Mouse (Mus musculus): Measurements from ENCODE around the gene Mamdc4.
"Not testable (repeated sequence)": the region's sequence is repeated elsewhere in the genome, so short reads cannot be mapped to it uniquely, and the experiment has no call there.

The Mamdc4 gene

GRCm38 (mm10) chr2:25558774-25559173, 15.9 kb downstream of the Mamdc4 start:
- no peak for DNase-seq

- DNase-seq: no peak
Observed at GRCm38 (mm10) chr2:25557964-25558360, 16.7 kb downstream of the Mamdc4 start.

GRCm38 (mm10) chr2:25557221-25557963, 17.3 kb downstream of the Mamdc4 start, which contains the start of gene Edf1:
TSS of gene Edf1 (plus strand) at chr2:25557847.
- peak; percentile 96 for DNase-seq

DNA sequence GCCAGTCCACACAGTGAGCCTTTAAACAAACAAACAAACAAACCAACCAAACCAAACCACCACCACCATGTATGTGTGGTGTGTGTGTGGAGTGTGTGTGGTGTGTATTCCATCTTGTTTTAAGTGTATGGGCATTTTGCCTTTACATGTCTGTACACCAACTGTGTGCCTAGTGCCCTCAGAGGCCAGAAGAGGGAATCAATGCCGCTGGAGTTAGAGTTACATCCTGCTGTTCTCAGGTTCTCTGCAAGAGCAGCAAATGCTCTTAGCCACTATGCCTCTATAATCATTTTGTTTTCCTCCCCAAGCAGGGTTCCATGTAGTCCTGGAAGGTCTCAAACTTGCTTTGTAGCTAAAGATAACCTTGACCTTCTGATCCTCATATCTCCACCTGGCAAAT, 18.3 kb downstream of the Mamdc4 start:
- no peak for DNase-seq

DNA sequence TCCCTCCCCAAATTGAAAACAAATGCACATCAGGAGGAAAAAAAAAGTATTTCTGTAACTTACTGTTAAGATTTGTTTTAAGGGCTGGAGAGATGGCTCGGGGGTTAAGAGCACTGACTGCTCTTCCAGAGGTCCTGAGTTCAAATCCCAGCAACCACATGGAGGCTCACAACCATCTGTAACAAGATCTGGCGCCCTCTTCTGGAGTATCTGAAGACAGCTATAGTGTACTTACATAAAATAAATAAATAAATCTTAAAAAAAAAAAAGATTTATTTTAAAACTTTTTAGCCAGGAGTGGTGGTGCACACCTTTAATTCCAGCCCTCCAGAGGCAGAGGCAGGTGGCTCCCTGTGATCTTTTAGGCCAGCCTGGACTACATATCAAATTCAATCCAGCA, 19.2 kb downstream of the Mamdc4 start:
- not testable (repeated sequence) for DNase-seq

- DNase-seq: not testable (repeated sequence)
Observed at GRCm38 (mm10) chr2:25553171-25553786, 21.4 kb downstream of the Mamdc4 start.

DNA sequence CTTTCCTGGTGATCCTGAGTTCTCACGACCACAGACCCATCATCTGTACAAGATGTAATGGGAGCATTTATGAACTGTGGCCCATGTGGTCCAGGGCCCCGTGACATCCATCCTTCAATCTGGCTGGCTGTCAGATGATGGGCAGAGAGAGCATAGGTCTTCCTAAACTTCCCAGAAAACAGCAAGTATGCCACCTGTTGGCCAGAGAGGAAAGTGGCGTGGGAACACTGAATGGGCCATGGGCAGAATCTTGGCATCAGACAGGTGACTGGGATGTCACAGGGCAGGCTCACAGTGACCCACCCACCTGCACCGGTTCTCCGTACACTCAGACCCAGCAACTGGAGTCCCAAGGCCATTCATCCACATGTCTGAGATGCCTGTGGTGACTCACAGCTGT, 23.5 kb downstream of the Mamdc4 start:
- DNase-seq: no peak

DNA sequence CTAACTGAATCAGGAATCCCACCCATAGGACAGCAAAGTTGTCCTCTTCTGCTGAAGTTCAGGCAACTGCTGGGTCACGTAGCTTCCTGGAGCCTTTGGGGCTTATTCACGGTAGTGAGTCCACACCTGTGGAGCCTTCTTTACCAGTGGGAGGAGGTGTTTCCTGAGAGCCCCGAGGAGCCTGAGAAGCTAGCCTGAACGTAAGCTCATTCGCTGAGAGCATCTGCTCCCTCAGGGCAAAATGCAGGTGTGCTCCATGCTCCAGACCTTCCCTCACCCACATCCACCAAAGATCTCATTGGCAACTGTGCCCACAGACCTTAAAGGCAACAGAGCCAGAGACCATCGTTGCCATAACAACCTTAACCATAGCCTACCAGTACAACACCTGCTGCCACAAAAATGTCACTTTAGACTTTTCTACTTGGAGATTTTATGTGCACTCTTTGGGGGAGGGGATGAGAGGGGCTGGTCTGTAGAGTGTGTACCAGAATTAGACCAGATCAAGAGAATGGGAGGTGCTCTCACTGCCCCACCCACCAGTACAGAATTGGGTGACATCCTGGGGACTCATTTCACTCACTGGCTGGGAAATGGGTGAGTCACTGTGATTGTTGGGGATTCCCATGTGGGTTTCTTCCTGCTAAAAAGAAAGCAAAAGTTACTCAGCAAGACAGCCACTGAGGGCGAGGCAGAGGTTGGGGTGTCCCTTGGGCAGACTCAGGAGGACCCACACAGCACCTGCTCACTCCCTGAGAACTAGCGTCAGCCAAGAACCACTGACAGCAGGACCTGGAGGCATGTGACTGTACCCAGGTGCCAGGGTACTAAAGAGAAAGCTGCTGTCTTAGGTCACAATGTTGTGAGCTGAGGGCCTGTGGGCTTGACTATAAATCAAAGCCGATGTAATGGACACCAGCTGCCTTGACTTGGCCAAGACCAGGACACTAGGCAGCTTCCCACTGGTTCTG, 25.3 kb downstream of the Mamdc4 start:
- DNase-seq: no peak

GRCm38 (mm10) chr2:25546811-25547491, 27.7 kb downstream of the Mamdc4 start, which contains the start of gene Traf2:
TSS of gene Traf2 (minus strand) at chr2:25546940.
- DNase-seq: peak; percentile 99

DNA sequence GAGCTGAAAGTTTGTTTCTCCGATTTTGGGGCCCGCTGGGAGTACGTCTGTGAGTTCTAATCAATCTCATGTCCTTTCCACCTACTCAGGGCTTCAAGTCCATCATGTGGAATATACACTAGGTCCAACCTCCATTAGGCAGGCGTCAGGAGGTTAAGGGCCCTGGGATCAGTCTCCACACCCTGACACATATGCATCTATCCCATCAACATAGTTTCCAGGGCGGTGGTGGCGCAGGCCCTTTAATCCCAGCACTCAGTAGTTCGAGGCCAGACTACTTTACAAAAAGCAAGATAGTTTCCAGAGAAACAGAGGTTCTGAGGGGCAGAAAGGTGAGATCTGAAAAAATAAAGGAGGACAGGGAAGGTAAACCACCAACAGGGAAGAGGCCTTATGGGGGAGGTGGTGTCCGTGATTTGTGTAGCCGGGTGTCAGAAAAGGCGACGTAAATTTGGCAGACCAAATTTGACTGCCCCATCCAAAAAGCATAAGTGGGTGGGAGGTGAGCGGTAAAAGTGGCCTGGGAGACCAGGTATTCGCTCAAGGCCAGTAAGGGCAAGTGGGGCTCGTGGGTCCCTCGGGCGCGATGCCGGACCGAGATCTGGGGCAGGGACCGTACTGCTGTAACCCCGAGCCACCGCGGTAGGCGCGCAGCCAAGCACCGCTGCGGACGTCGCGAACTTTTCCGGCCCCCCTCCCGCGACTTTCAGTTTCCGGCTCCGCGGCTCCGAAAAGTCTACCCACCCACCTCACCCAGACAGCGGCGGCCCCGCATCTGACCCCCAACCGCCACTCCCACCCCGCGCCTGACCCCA, 28.4 kb downstream of the Mamdc4 start:
- no peak for DNase-seq

DNA sequence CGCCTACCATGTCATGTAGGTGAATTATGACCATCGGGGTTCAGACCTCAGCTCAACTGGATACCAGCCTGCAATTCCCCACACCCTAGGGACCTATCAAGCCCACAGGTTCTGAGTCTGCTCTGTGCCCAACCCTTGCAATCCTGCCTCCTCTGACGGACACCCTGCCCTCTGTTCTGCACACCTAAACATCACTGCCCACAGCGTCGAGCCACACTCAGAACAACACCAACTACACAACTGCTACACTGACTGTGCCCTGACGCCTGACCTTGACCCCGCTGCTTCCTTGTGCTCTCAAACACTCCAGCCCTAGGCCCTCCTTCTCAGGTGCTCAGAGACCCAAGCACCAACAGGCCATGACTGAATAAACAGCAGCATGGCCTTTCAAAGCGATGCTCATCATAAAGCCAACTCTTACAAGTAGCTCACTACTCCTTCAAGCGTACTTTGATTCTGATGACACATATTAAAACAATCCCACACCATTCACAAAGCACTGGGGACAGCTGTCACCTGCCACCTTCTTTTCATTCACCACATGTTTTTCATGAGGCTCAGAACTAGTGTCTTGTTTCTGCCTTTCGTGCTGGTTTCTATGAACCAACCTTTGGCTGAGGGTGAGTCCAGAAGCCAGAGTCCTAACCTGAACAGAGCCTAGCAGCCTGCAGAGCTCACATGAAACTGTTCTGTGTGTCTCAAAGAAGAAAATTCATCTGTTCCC, 32.8 kb downstream of the Mamdc4 start:
- no peak for DNase-seq

DNA sequence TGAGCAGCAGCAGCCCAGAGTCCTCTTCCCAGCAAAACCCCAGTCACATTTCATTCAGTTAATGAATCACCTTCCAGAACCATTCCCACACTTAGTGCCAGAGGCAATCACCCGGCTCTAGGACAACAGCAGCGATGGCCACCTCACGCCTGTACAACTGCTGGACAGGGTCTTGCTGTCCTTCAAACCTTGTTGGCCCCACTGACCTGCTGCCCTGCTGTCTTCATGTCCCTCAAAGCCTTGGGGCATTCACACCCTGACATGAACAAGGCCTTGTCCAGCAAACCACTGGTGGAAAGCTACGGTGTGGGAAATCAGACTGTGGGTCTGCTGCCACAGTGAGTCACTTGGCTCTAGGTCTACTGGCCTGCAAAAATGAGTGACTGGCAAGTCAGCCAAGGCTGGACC, 34.1 kb downstream of the Mamdc4 start:
- no peak for DNase-seq

DNA sequence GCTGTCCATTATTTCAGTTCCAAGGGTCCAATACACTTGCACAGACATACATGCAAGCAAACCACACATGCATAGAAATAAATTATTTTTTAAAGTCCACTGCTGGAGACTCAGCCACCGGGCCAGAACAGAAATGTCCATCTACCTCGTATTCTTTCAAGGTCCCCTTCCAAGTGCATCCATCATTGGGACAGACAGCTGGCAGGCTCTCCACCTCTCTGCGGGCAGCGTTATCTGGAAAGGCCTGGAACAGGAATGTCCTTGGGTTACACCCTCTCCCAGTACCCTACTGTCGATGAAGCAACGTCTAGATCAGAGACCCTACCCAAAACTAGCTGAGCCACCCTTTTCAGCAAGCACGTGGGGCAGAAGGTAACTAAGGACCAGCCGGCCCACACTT, 38.1 kb downstream of the Mamdc4 start:
- no peak for DNase-seq

GRCm38 (mm10) chr2:25534866-25535182, 39.8 kb downstream of the Mamdc4 start:
- DNase-seq: no peak

DNA sequence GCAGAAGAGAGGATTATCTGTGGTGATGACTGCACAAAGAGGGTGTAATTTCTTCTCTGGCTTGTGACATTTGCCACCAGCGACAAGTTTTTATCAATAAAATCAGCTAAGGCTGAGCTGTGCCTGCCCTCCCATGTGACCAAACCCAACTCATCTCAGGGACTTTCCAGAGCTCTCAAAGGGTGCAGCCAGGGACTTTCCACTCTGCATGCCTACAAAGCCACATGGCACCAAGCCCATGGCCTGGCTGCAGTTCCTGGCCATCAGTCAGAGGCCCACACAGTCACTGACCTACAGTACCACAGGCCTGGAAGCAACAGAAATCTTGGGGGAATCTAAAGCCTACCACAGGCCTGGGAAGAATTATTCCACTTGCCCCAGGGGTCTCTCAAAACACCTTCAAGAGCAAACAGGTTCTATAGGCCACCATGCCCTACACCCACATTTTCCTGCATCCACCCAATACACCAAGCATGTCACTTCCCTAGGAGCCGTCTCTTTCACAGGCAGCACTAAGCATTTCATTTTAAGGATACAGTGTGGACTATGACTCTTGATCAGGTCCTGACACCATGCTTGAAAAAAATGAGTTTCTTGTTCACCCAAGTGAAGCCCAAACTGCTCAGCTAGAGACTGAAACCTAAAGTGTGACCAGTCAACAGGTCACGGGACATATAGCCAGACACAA, 40.3 kb downstream of the Mamdc4 start:
- DNase-seq: peak; percentile 9

GRCm38 (mm10) chr2:25533707-25534106, 40.9 kb downstream of the Mamdc4 start:
- no peak for DNase-seq

- DNase-seq: no peak
Observed at GRCm38 (mm10) chr2:25526510-25527302, 47.9 kb downstream of the Mamdc4 start.

All from right cerebral cortex, postnatal 25 days (tissue).